Mouse (Mus musculus) thymus, adult 2 months (tissue): ENCODE measurements around the gene Asb17. TPM values are rescaled to one million over a fixed set of nuclear protein-coding genes. Genes with fewer than 3 reads are reported as not detected.
A peak's percentile ranks its signal among the peaks of the same experiment; 100 is the strongest.

ENCODE experiments used
- DNase-seq: peaks from one replicate; pipeline ENCODE4 v3.0.0; 2021
- H3K27ac ChIP-seq: fragments of 200-500 bp; 2 replicates; pipeline ENCODE4 v1.5.1; 2012; ENCODE audit warnings: low read length, control low read depth; ENCODE audit not compliant: control insufficient read depth, insufficient read depth
- H3K27me3 ChIP-seq: fragments of 200-500 bp; 2 replicates; pipeline ENCODE4 v1.6.1; 2012; ENCODE audit warnings: mild to moderate bottlenecking, low read length, moderate library complexity, mixed read lengths; ENCODE audit not compliant: control insufficient read depth, insufficient read depth
- H3K36me3 ChIP-seq: fragments of 200-500 bp; 2 replicates; pipeline ENCODE4 v1.6.1; 2012; ENCODE audit warnings: mild to moderate bottlenecking, low read length, moderate library complexity; ENCODE audit not compliant: control insufficient read depth, insufficient read depth
- H3K4me1 ChIP-seq: fragments of 200-500 bp; replicated peaks from 2 replicates; pipeline ENCODE4 v1.6.1; 2012; ENCODE audit warnings: low read length; ENCODE audit not compliant: control insufficient read depth, insufficient read depth
- H3K4me3 ChIP-seq: fragments of 200-500 bp; 2 replicates; pipeline ENCODE4 v1.5.1; 2012; ENCODE audit warnings: mild to moderate bottlenecking, low read length, control low read depth, moderate library complexity; ENCODE audit not compliant: control insufficient read depth, insufficient read depth
- CTCF ChIP-seq: fragments of 200-500 bp; IDR thresholded peaks from 2 replicates; pipeline ENCODE4 v1.5.1; 2012; ENCODE audit warnings: mild to moderate bottlenecking, control low read depth, low read length, moderate library complexity, borderline replicate concordance; ENCODE audit not compliant: control insufficient read depth, poor library complexity, insufficient read depth; ENCODE audit errors: extremely low read depth
- POLR2A ChIP-seq: fragments of 200-500 bp; IDR thresholded peaks from 2 replicates; pipeline ENCODE4 v1.6.1; 2012; ENCODE audit warnings: mild to moderate bottlenecking, low read length, control low read depth, moderate library complexity; ENCODE audit not compliant: control insufficient read depth, poor library complexity, insufficient read depth; ENCODE audit errors: extremely low read depth
- WGBS: fragments of 180-500 bp; shearing (Covaris S2); methylation state at CpG from one replicate; pipeline ENCODE4 v1.1.7; 2018; 5-methylcytosine and 5-hydroxymethylcytosine counted together
- polyA plus RNA-seq: library from polyadenylated mRNA; depleted of rRNA; stranded (reverse); fragments of >200 nt; gene quantifications from 2 replicates; pipeline ENCODE4 v1.2.3, GENCODE M21; 2012; rRNA removed

Asb17 gene
- polyA plus RNA-seq, 1 experiment = not detected

DNA sequence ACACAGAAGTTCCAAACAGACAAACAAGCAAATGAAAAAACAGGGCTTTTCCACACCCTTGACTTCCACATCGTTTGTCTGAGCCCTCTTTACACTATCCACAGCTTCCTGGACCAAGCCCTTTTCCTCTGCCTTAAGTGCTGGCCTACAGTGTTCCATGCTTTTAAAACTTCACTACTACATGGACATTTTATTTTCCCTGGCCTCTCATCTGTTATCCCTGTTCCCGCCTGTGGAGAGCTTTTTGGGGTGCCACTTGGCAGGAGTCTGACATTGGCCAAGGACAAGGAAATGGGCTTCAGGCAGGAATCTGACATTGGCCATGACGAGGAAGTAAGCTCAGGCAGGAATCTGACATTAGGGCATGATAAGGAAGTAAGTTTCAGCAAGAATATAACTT is 58.6 kb downstream of the Asb17 start:
- peaks cover under 1% of the 10 kb centered on the region; the same call in 1 of the 2 replicates for H3K4me1 ChIP-seq
- H3K36me3 ChIP-seq = peaks cover 25% of the 10 kb centered on the region
- TF ChIP-seq POLR2A = no peak
- no peak for TF ChIP-seq CTCF
- no peak overlapping the region for H3K4me3 ChIP-seq
- H3K27me3 ChIP-seq = no peaks in the 10 kb centered on the region
- no peak overlapping the region for H3K27ac ChIP-seq
- no peak for DNase-seq
- WGBS = 76% methylated on average over 3 of the region's 3 CpGs

GRCm38 (mm10) chr3:153904586-153904985 is 60.6 kb downstream of the Asb17 start:
- no peak overlapping the region for H3K4me3 ChIP-seq
- DNase-seq = peak; percentile 41
- TF ChIP-seq POLR2A (no peak), CTCF (peak; percentile 50; the same call in 1 of the 2 replicates)
- H3K36me3 ChIP-seq = peaks cover 45% of the 10 kb centered on the region
- WGBS = 79% methylated on average over 6 of the region's 6 CpGs
- H3K27ac ChIP-seq = no peak overlapping the region
- H3K27me3 ChIP-seq = no peaks in the 10 kb centered on the region
- no peaks in the 10 kb centered on the region for H3K4me1 ChIP-seq

Other genes starting within 250 kb of the Asb17 start
- gene St6galnac3, start 119.0 kb upstream of the Asb17 start, polyA plus RNA-seq = 1.3 and 1.6 TPM in 2 replicates
- 0.18 and 0.23 TPM in 2 replicates for gene Msh4, start 61.9 kb downstream of the Asb17 start, polyA plus RNA-seq
- gene Rabggtb, start 68.8 kb downstream of the Asb17 start, polyA plus RNA-seq = 67.2 and 81.7 TPM in 2 replicates
- 53.6 and 69.1 TPM in 2 replicates for gene Acadm, start 100.4 kb downstream of the Asb17 start, polyA plus RNA-seq
- gene Slc44a5, start 129.2 kb downstream of the Asb17 start, polyA plus RNA-seq = 0.03 and 0.05 TPM in 2 replicates